Mouse (Mus musculus): ENCODE data around the gene Adamts17.

The Adamts17 gene

DNA sequence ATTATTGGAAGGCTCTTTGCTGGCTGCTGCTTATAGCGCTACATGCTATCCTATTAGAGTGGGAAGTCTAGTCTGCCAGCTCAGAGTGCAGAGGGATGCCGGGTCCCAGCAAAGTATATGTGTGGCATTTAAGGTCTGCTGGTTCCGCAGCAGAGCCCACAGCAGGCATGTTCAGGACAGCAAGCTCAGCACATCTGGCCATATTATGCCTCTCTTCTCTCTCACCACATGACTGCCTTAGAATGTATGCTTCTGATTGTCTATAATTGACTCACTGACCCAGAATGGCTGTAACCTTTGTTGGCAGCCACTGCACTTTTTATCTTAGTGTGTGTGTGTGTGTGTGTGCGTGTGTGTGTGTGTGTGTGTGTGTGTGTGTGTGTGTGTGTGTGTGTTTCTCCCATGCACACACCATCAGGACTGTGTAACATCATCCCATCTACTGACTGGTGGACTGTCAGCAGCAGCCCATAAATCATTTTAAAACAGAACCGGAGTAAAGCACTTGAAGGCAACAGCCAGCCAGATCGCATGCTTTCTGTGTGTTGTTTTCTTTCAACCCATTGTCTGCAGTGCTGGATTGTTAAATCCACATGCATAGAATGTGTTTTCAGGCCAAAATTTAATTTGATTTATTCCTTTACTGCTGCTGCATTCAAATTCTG lies 127.1 kb downstream of the Adamts17 start:
- no peak for ATAC-seq (ENCODE audit: insufficient number of reproducible peaks, low FRiP score, low TSS enrichment)

DNA sequence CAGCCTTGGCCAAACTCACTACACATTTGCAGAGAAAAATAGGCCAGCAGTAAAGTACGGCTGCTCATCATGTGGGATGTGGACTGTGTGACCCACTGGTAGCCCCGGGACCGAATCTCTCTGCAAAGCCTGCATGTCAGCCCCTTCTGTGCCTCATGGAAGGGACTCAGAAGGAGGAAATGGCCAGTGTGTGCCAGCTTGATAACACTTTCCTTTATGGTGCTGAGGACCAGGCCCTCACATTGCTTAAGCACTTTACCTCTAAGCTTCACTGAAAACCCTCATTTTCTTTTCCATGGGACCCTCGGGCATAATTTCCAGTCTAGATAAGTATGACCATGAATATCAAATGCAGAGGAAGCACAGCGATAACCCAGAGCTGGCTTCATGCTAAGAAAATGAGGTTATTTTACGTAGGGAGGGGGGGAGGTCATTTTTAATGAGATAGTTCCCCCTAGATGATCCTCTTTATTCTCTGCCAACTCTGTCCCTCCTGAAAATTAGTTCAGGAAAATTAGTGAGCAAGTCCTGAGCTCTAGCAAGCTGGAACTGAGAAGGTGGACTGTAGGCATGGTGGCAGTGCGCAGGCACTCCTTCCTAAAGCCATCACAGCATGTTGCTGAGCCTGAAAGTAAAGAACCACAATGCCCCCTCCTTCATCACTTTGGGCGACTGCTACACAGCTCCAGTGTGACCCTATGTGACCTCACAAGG lies 127.8 kb downstream of the Adamts17 start:
- no peak for ATAC-seq (ENCODE audit: insufficient number of reproducible peaks, low FRiP score, low TSS enrichment)

DNA sequence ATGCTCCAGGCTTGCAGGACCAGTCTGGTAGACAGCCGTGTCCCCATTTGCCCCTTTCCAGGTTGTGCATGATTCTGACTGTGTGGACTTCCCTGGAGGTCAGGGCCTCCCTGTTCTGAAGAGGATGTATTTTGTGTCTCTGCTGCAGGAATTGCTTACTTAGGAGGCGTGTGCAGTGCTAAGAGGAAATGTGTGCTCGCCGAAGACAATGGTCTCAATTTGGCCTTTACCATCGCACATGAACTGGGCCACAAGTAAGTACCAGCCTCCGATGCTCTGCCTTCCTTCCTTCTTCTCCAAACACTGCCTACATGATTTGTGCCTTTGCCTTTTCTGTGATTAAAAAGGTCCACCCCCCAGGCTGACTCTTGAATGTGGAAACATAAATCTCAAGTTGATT lies 129.1 kb downstream of the Adamts17 start:
- no peak for ATAC-seq (ENCODE audit: insufficient number of reproducible peaks, low FRiP score, low TSS enrichment)

DNA sequence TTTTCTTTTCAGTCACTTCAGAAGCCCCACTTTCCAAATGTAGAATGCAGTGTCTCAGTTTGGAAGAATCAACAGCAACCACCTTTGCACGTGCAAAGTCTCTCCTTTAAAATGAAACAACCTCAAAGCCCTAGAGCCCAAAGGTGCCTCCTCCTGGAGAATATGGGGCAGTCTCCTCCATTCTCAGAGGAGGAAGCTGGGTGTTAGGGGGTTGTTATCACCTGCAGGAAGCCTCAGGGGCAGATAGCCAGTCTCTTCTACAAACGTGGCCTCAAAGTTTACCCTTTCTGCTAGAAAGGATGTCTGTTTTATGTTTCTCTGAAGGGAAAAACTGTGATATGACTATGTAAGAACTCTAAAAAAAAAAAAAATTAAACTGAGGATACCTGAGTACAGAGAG lies 129.7 kb downstream of the Adamts17 start:
- ATAC-seq (ENCODE audit: insufficient number of reproducible peaks, low FRiP score, low TSS enrichment): no peak

DNA sequence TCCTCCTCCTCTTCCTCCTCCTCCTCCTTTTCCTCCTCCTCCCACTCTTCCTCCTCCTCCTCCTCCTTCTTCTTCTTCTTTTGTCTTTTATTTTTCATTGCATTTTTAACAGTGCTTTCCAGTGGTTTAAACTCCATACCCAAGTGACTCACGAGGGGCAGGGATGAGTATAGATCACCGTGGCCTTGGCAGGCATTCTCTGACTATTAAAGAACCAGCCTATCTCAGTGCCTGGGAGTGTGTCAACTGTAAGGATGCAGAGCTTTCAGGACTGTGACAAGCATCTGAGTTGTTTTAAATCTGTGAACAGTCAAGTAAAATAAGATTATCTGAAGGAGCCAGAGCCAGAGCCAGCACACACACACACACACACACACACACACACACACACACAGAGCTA lies 130.7 kb downstream of the Adamts17 start:
- no peak for ATAC-seq (ENCODE audit: insufficient number of reproducible peaks, low FRiP score, low TSS enrichment)

DNA sequence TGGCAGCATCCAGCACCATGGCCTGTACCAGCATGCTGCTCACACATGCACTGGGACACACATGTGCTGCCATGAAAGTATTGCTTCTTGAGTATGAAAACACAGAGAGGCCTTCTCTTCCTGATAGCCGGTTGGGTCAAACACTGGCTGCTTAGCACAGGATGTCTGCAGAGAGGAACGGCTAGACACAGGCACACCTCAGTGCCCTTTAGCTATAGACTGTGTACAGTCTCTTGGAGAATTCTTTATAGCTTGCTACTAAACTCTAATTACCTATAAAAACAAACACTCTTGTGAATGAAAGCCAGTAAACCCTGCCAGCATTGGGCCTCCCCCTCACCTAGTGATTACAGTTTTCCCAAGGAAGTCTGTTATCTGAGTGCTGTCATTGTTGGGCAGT lies 131.4 kb downstream of the Adamts17 start:
- ATAC-seq (ENCODE audit: insufficient number of reproducible peaks, low FRiP score, low TSS enrichment): no peak

DNA sequence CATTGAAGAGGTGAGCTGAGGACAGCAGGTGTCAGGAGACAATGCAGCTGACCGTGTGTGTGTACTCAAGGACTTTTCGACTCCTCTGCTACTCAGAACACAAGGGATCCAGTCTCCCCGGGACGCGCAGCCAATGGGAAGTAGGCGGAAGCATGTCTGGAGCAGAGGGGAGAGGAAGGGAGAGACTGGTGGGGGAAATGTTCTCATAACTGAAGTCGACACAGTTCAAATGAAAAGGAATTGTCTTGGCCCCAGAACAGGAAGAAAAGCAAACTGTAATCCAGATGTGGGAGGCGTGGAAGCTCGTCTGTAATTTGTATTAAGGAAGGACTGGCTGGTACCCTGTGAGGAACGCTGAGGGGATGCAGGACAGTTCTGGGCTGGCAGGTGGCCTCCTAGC lies 135.3 kb downstream of the Adamts17 start:
- ATAC-seq (ENCODE audit: insufficient number of reproducible peaks, low FRiP score, low TSS enrichment): no peak

DNA sequence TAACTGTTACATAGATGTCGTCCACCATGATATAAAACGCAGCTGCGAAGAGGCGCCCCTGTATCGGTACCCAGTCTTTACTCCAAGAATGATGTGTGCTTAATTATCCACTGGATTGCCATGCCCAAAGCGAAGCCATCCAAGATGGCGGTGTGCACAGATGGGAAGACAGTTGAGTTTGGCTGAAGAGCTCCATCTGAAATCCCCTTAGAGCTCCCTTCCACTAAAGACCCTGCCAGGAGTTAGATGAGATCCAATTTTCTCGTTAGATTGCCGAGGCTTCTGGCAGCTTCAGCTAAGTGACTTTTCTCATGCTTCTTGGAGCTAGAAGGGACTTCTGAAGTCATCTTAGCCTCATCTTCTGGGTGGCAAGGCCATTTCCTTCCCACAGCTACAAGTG lies 136.8 kb downstream of the Adamts17 start:
- ATAC-seq (ENCODE audit: insufficient number of reproducible peaks, low FRiP score, low TSS enrichment): no peak

DNA sequence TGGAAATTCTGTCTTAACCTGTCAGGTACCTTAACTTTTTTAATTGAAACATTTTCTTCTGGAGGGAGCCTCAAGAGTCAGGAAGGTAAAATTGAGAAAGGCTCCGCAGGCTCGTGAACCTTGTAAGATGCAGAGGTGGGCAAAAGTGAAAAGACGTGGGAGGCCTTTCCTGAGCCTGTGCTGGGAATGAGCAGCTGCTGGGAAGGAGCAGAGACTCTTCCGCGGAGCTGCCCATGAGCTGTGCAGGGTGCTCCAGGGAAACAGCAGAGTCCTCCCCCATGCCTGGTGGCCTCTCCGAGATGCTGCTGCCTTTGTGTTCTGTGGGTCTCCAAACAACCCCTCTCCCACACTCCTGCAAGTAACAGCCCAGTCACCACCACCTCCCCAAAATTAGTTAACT lies 142.1 kb downstream of the Adamts17 start:
- ATAC-seq (ENCODE audit: insufficient number of reproducible peaks, low FRiP score, low TSS enrichment): no peak

DNA sequence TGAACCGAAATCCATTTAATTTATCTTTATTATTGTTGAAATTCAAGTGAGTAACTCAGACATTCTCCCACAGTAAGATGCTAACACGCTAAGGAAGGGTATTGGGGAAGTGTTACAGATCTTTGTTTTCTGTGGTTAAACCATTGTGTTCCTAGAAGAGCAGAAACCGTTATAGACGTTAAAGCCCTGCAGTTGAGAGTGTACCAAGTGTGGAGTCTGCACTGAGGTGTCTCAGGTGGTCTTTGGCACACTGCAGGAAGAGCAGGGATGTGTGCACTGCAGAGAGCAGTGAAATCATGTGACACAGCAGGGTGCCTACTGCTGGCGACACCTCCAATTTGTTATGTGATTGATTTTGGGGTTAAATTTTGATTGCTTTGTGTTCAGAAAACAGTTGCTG lies 142.5 kb downstream of the Adamts17 start:
- no peak for ATAC-seq (ENCODE audit: insufficient number of reproducible peaks, low FRiP score, low TSS enrichment)

DNA sequence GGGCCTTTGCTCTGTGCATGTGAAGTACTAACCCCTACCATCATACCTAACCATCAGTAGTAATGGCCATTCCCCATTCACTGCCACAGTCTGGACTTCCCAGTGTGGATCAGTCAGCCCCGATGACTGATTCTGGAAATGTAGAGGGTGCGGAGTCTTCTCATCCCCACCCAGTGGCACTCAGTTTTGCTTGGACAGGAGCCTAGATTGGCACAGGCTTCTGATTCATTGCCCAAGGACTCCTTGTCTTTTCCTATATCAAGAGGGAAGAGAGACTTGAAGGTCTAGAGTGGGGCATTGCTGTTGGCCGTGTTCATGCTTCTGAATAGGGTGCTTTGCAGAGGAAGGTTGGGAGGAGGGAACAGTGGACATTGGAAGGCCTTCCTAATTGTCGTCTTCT lies 148.1 kb downstream of the Adamts17 start:
- no peak for ATAC-seq (ENCODE audit: insufficient number of reproducible peaks, low FRiP score, low TSS enrichment)

DNA sequence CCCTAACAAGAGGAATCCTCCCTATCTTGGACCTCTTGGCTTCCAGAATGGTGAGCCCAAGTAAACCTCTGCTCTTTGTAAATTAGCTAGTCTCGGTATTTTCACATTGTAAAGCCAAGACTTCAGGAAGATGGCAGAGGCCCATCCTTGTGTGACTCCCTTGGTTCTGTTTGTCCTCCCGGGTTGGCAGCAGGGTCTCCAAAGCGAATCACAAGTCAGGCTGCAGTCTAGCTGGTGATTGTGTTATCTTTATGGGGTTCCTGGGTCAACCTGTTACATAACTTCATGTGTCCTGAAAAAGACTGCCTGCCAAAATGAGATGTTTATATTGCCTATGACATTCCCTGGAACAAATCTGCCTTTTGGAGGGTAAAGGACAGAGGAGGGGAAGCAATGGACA lies 148.9 kb downstream of the Adamts17 start:
- no peak for ATAC-seq (ENCODE audit: insufficient number of reproducible peaks, low FRiP score, low TSS enrichment)

DNA sequence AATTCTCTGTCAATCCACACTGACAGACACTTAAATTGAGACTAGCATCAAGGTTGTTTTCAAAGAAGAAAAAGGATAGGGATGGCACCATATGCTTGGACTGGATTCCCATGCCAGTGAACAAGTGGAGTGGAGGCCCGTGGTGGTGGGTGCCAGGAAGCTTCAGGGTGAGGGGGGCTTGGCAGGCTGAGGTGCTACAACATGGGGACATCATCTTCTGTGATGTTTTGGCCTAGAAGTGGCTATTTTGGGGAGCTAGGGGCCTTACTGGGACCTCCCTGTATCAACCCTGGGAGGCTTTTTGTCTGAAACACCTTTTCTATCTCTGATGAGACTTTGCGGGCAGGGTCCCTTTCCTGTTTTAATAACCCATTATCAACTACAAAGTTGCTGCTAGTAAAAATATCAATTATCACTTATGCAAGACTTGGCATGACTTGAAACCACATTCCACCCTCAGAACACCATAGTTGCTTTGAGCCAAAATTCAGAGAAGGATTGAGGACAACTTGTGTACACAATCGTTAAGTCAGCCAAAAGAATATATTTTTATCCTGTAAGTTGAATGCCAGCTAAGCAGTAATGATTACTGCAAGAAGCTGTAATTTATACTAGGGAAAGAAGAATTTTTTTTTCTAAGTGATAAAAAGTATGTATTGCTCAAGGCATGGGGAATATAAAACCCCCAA lies 150.0 kb downstream of the Adamts17 start:
- no peak for ATAC-seq (ENCODE audit: insufficient number of reproducible peaks, low FRiP score, low TSS enrichment)

DNA sequence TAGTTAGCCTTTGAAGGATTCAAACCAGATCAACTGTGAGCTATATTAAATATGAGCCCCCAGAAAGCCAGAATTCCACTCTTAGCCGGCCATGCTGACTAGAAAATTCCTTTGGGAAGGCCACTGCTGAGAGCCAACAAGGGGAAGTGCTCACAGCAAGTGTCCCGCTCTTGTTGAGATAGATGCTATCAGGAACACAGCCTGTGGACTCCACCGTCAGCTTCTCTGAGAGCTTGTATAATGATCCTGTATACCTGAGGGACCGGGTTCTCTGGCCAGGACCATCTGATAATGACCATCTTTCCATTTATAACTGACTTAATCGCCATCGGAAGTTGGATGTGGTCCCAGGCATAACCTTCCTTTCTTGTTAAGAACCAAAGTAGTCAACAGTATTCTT lies 159.3 kb downstream of the Adamts17 start:
- ATAC-seq (ENCODE audit: insufficient number of reproducible peaks, low FRiP score, low TSS enrichment): no peak

DNA sequence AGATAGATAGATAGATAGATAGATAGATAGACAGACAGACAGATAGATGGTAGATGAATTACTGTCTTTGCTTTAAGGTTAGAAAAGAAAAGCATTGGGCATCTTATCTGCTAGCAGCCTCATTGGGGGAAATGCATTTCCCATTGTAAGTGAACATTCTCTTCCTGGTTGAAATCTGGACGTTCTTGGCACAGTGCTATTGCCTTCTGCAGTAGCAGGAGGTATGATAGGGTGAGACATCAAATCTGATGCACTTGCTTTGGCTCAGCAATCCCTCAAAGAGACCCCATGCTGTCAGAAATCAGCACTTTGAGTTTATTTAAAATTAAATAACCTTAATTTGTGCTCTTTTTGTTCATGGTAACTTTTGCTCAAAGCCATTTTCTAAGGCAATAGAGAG lies 164.1 kb downstream of the Adamts17 start:
- no peak for ATAC-seq (ENCODE audit: insufficient number of reproducible peaks, low FRiP score, low TSS enrichment)

DNA sequence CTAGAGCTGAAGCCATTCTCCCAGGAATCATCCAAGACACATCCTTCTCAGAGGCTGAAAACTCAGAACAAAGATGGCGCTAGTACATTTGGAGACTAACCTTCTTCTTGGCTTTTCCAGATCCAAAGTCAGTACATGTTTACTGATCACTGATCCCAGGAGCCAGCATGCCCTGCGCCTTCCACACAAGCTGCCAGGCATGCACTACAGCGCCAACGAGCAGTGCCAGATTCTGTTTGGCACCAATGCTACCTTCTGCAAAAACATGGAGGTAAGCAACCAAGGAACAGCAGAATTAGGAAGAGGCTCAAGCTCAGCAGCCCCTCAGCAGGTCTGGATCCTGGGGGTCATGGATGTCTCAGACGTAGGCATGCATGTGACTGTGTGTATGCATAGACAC lies 164.7 kb downstream of the Adamts17 start:
- ATAC-seq (ENCODE audit: insufficient number of reproducible peaks, low FRiP score, low TSS enrichment): no peak

DNA sequence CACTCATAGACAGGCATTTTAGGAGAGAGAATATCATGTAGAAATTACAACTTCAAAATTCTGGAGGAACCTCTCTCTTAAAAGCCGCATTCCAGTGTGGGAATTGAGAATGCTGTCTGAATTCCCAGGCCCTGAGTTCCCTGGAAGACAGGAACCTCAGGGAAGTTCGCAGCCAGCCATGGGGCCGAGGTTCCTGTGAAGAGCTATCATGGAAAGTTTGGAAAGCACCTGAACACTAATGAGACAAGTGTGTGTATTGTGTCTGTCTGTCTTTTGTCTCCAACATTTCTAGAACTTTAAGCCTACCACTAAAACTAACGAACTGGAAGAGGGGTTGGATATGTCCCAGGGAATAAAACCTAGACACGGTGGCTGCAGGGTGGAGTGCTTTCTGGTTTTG lies 170.3 kb downstream of the Adamts17 start:
- no peak for ATAC-seq (ENCODE audit: insufficient number of reproducible peaks, low FRiP score, low TSS enrichment)

DNA sequence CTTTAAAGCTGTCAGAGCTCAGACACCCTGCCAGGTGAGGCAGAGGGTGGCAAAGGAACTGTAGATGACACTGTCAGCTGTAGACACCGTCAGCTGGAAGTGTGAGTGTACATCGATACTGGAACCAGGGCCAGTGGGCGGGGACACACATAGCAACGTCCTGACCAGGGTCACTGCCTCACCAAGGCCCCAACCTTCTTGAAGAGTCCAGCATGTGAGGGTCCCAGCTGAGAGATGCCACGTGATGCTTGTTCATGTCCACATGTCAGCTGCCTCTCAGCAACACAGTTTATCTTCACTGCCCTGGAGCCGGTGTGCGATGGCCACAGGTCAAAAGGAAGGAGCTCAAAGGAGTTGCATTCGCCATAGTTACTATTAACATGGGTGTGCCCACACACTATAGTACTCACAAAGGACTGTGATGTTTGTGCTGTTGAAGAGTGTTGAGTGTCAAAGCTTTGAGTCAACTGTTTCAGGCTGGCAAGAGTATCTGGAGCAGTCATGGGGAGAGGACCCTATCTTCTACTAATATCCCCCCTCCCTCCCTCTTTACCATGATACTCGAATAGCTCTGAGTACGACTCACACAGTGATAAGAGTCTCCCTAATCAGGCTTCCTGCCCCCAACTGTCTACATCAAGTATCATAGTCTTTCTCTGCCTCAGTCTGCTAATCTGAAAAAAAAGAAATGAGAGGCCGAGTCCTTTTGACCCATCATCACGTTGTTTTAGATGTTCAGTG lies 172.6 kb downstream of the Adamts17 start:
- ATAC-seq (ENCODE audit: insufficient number of reproducible peaks, low FRiP score, low TSS enrichment): no peak

DNA sequence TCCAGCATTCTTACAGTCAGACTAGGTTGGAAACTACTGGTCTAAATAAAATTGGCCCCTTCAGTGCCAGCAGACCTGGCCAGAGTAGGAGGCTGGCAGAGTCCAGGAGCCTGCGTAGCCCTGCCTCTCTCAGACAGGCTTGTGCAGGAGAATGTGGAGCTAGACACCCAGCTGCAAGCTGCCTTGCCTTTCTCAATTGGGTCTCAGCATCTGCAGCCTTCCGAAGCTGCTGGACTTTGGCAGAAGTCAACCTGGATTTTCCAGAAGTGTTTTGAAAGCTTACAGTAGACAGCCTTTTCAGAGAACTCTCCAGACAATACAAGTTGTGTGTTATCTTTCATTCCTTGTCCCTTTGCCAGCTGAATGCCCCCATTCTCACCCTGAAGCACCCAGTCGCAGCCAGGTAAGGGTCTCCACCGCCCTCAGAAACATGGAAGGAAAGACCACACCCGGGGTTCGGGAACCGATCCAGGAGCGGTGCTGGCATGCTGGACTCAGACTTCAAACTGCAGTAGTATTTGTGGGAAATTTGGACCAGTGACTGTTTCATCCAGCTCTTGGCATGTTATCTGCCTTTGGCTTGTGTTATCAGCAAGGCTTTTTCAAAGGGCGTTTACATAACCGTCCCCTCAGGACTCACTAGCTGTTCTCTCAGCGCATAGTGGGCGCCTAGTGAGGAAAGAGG lies 173.8 kb downstream of the Adamts17 start:
- ATAC-seq (ENCODE audit: insufficient number of reproducible peaks, low FRiP score, low TSS enrichment): peak; percentile 36; the same call in 1 of the 2 replicates

DNA sequence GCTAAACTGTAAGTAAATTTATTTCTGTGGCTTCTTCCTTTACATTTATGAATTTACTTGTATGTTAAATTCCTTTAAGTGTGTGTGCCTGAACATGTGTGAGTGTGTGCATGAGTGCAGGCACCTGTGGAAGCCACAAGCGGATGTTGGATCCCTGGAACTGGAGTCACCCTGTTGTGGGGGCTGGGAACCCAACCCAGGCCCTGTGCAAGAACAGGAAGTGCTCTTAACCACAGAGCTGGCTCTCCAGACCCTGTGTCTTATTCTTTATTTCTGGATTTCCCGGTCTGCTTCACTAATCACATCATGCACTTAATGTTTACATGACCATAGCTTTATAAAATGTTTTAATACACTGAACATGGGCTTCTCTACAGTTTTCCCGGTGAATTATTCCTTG lies 180.4 kb downstream of the Adamts17 start:
- ATAC-seq (ENCODE audit: insufficient number of reproducible peaks, low FRiP score, low TSS enrichment): no peak
